Mouse (Mus musculus) hindbrain, embryonic 11.5 days (tissue): ENCODE measurements at regions not wholly inside any gene's neighbourhood (a gene's known extent, or its start where the extent isn't known, plus 50 kb on each side); places are given as distances from the start of the nearest gene placed in this dataset.
A peak's percentile ranks its signal among the peaks of the same experiment; 100 is the strongest.

ENCODE experiments used
- ATAC-seq: fragments of 200-750 bp; cut with Nextera tagmentation; 2 replicates; pipeline ENCODE4 v1.8.0; 2017; ENCODE audit warnings: mild to moderate bottlenecking, moderate TSS enrichment, moderate library complexity; ENCODE audit not compliant: low FRiP score
- DNase-seq: peaks from one replicate; pipeline ENCODE4 v3.0.0-alpha.2; 2015; ENCODE audit warnings: low spot score
- H3K27ac ChIP-seq: fragments of 300-500 bp; sonication (generic); 2 replicates; pipeline ENCODE4 v1.5.1; 2014; ENCODE audit warnings: mild to moderate bottlenecking, low read depth, low read length
- H3K27me3 ChIP-seq: fragments of 300-500 bp; sonication (generic); 2 replicates; pipeline ENCODE4 v1.6.1; 2014; ENCODE audit warnings: mild to moderate bottlenecking, low read length, moderate library complexity, mixed read lengths; ENCODE audit not compliant: control insufficient read depth, insufficient read depth
- H3K36me3 ChIP-seq: fragments of 300-500 bp; sonication (generic); 2 replicates; pipeline ENCODE4 v1.6.1; 2014; ENCODE audit warnings: mild to moderate bottlenecking, low read length, moderate library complexity, mixed read lengths; ENCODE audit not compliant: control insufficient read depth, insufficient read depth
- H3K4me1 ChIP-seq: fragments of 300-500 bp; sonication (generic); replicated peaks from 2 replicates; pipeline ENCODE4 v1.6.1; 2014; ENCODE audit warnings: low read length, mixed read lengths; ENCODE audit not compliant: control insufficient read depth, insufficient read depth
- H3K4me2 ChIP-seq: fragments of 300-500 bp; sonication (generic); replicated peaks from 2 replicates; pipeline ENCODE4 v1.6.1; 2014; ENCODE audit warnings: mild to moderate bottlenecking, low read depth, low read length
- H3K4me3 ChIP-seq: fragments of 300-500 bp; sonication (generic); 2 replicates; pipeline ENCODE4 v1.5.1; 2014; ENCODE audit warnings: low read depth, low read length
- H3K9ac ChIP-seq: fragments of 300-500 bp; sonication (generic); 2 replicates; pipeline ENCODE4 v1.6.1; 2014; ENCODE audit warnings: low read depth, low read length
- H3K9me3 ChIP-seq: fragments of 300-500 bp; sonication (generic); 2 replicates; pipeline ENCODE4 v1.6.1; 2016; ENCODE audit warnings: low read length; ENCODE audit not compliant: control insufficient read depth
- WGBS: fragments of 180-500 bp; shearing (Covaris S2); extraction: QIAGEN DNeasy Blood & Tissue Kit; methylation state at CpG from one replicate; pipeline ENCODE4 v1.1.7; 2014; 5-methylcytosine and 5-hydroxymethylcytosine counted together

GRCm38 (mm10) chr12:32637400-32638100 lies 181.8 kb upstream of the Nampt start:
- H3K9me3 ChIP-seq, result no peaks in the 10 kb centered on the region
- ATAC-seq (peak; percentile 56; the same call in 1 of the 2 replicates), DNase-seq (peak; percentile 78)
- H3K36me3 ChIP-seq, result no peaks in the 10 kb centered on the region
- no peaks in the 10 kb centered on the region for H3K27me3 ChIP-seq
- H3K4me2 ChIP-seq, result no peak overlapping the region
- H3K27ac ChIP-seq, result no peak overlapping the region
- H3K4me3 ChIP-seq, result no peak overlapping the region
- WGBS, result 3% methylated on average over 8 of the region's 8 CpGs
- H3K9ac ChIP-seq, result no peak overlapping the region
- no peaks in the 10 kb centered on the region for H3K4me1 ChIP-seq

GRCm38 (mm10) chr12:32640591-32640990 lies 178.8 kb upstream of the Nampt start:
- Histone ChIP-seq H3K27ac (no peak overlapping the region), H3K4me1 (no peaks in the 10 kb centered on the region), H3K4me3 (no peak overlapping the region), H3K36me3 (no peaks in the 10 kb centered on the region), H3K27me3 (no peaks in the 10 kb centered on the region), H3K4me2 (no peak overlapping the region), H3K9me3 (no peaks in the 10 kb centered on the region), H3K9ac (no peak overlapping the region)
- DNase-seq, result no peak
- no peak for ATAC-seq
- 69% methylated on average over 2 of the region's 2 CpGs for whole genome bisulfite sequencing

DNA sequence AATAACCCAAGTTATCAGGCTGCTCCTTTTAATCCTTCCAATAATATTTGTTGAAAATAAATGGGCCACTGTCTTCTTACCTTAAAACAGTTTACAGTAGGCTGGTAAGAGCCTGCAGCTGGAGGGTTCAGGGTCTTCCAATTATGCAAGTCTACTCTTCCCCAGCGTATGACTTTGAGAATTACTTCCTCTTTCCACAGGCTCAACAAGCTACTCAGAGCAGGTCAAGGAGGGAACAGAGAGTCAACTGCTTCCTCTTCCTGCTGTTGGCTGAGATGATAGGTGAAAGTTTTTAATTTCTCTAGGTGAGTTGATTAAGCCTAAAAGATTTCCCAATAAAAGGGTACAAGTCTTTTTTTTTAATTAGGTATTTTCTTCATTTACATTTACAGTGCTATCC lies 176.9 kb upstream of the Nampt start:
- H3K9me3 ChIP-seq, result no peaks in the 10 kb centered on the region
- no peaks in the 10 kb centered on the region for H3K36me3 ChIP-seq
- H3K4me2 ChIP-seq, result no peak overlapping the region
- no peak overlapping the region for H3K4me3 ChIP-seq
- 88% methylated on average over 1 of the region's 1 CpGs for WGBS
- H3K27me3 ChIP-seq, result no peaks in the 10 kb centered on the region
- DNase-seq (no peak), ATAC-seq (no peak)
- no peak overlapping the region for H3K9ac ChIP-seq
- H3K27ac ChIP-seq, result no peak overlapping the region
- no peaks in the 10 kb centered on the region for H3K4me1 ChIP-seq

- Histone ChIP-seq H3K4me2 (no peak overlapping the region), H3K36me3 (no peaks in the 10 kb centered on the region), H3K4me1 (no peaks in the 10 kb centered on the region), H3K4me3 (no peak overlapping the region), H3K9ac (no peak overlapping the region), H3K27ac (no peak overlapping the region), H3K9me3 (no peaks in the 10 kb centered on the region), H3K27me3 (no peaks in the 10 kb centered on the region)
- 90% methylated on average over 1 of the region's 1 CpGs for WGBS
- DNase-seq (no peak), ATAC-seq (no peak)
These were observed 166.2 kb upstream of the Nampt start for GRCm38 (mm10) chr12:32653096-32653495.

GRCm38 (mm10) chr12:32656194-32656593 lies 163.2 kb upstream of the Nampt start:
- Histone ChIP-seq H3K9me3 (no peaks in the 10 kb centered on the region), H3K27ac (no peak overlapping the region), H3K4me3 (no peak overlapping the region), H3K27me3 (no peaks in the 10 kb centered on the region), H3K4me1 (no peaks in the 10 kb centered on the region), H3K4me2 (no peak overlapping the region), H3K36me3 (no peaks in the 10 kb centered on the region), H3K9ac (no peak overlapping the region)
- ATAC-seq, result no peak
- DNase-seq, result no peak
- 75% methylated on average over 2 of the region's 2 CpGs for WGBS

- Histone ChIP-seq H3K4me1 (no peaks in the 10 kb centered on the region), H3K27me3 (no peaks in the 10 kb centered on the region), H3K9me3 (no peaks in the 10 kb centered on the region), H3K4me3 (no peak overlapping the region), H3K27ac (no peak overlapping the region), H3K9ac (no peak overlapping the region), H3K4me2 (no peak overlapping the region), H3K36me3 (no peaks in the 10 kb centered on the region)
- ATAC-seq (no peak), DNase-seq (no peak)
- 88% methylated on average over 8 of the region's 8 CpGs for WGBS
These were observed 157.4 kb upstream of the Nampt start for GRCm38 (mm10) chr12:32661782-32662413.

- H3K9ac ChIP-seq, result no peak overlapping the region
- H3K36me3 ChIP-seq, result no peaks in the 10 kb centered on the region
- no peak overlapping the region for H3K4me3 ChIP-seq
- H3K9me3 ChIP-seq, result no peaks in the 10 kb centered on the region
- no peaks in the 10 kb centered on the region for H3K4me1 ChIP-seq
- DNase-seq (no peak), ATAC-seq (no peak)
- H3K4me2 ChIP-seq, result no peak overlapping the region
- no peak overlapping the region for H3K27ac ChIP-seq
- 94% methylated on average over 1 of the region's 1 CpGs for WGBS
- H3K27me3 ChIP-seq, result no peaks in the 10 kb centered on the region
These were observed 153.3 kb upstream of the Nampt start for GRCm38 (mm10) chr12:32666040-32666439.

- Histone ChIP-seq H3K9me3 (no peaks in the 10 kb centered on the region), H3K4me3 (no peak overlapping the region), H3K4me2 (no peak overlapping the region), H3K36me3 (no peaks in the 10 kb centered on the region), H3K27ac (no peak overlapping the region), H3K4me1 (no peaks in the 10 kb centered on the region), H3K9ac (no peak overlapping the region), H3K27me3 (no peaks in the 10 kb centered on the region)
- 85% methylated on average over 1 of the region's 1 CpGs for WGBS
- ATAC-seq, result no peak
- DNase-seq, result no peak
These were observed 141.4 kb upstream of the Nampt start for GRCm38 (mm10) chr12:32677908-32678307.

- H3K4me2 ChIP-seq, result no peak overlapping the region
- H3K27ac ChIP-seq, result no peak overlapping the region
- 76% methylated on average over 1 of the region's 1 CpGs for WGBS
- no peak for ATAC-seq
- no peaks in the 10 kb centered on the region for H3K36me3 ChIP-seq
- DNase-seq, result no peak
- no peaks in the 10 kb centered on the region for H3K4me1 ChIP-seq
- H3K27me3 ChIP-seq, result no peaks in the 10 kb centered on the region
- H3K9me3 ChIP-seq, result no peaks in the 10 kb centered on the region
- no peak overlapping the region for H3K4me3 ChIP-seq
- no peak overlapping the region for H3K9ac ChIP-seq
These were observed 140.6 kb upstream of the Nampt start for GRCm38 (mm10) chr12:32678756-32679155.
